Mouse (Mus musculus): ENCODE results near the gene Gabra4.
"Not testable (repeated sequence)": the region's sequence is repeated elsewhere in the genome, so short reads cannot be mapped to it uniquely, and the experiment has no call there.

The Gabra4 gene

GRCm38 (mm10) chr5:71658115-71658497 lies at the start of gene Gabra4:
TSS of gene Gabra4 (minus strand) at chr5:71658308.
- DNase-seq: peak; percentile 6 to 22

GRCm38 (mm10) chr5:71701273-71701614 lies 43.1 kb upstream of the Gabra4 start:
- peak in 1 of 2 experiments; percentile 32 for DNase-seq

GRCm38 (mm10) chr5:71700468-71701272 lies 42.6 kb upstream of the Gabra4 start:
- peak in 1 of 2 experiments; percentile 15 for DNase-seq

GRCm38 (mm10) chr5:71699696-71700467 lies 41.8 kb upstream of the Gabra4 start:
- DNase-seq: peak in 1 of 2 experiments; percentile 24

GRCm38 (mm10) chr5:71665593-71665992 lies 7.5 kb upstream of the Gabra4 start:
- no peak for DNase-seq

- peak; percentile 4 to 31 for DNase-seq
Observed at GRCm38 (mm10) chr5:71657482-71658114, 510 bp downstream of the Gabra4 start, which contains the start of gene Gabrb1. TSS of gene Gabrb1 (plus strand) at chr5:71658113.

- no peak for DNase-seq
Observed at GRCm38 (mm10) chr5:71656771-71657170, 1.3 kb downstream of the Gabra4 start.

GRCm38 (mm10) chr5:71654056-71654455 lies 4.1 kb downstream of the Gabra4 start:
- DNase-seq: no peak

- no peak for DNase-seq
Observed at GRCm38 (mm10) chr5:71648108-71648507, 10.0 kb downstream of the Gabra4 start.

GRCm38 (mm10) chr5:71639804-71640203 lies 18.3 kb downstream of the Gabra4 start:
- DNase-seq: no peak

GRCm38 (mm10) chr5:71627820-71628219 lies 30.3 kb downstream of the Gabra4 start:
- DNase-seq: no peak

GRCm38 (mm10) chr5:71616734-71617133 lies 41.4 kb downstream of the Gabra4 start:
- no peak for DNase-seq

- DNase-seq: no peak
Observed at GRCm38 (mm10) chr5:71614311-71614710, 43.8 kb downstream of the Gabra4 start.

- DNase-seq: no peak
Observed at GRCm38 (mm10) chr5:71608735-71609134, 49.4 kb downstream of the Gabra4 start.

GRCm38 (mm10) chr5:71606907-71607306 lies 51.2 kb downstream of the Gabra4 start:
- DNase-seq: no peak

GRCm38 (mm10) chr5:71604128-71604690 lies 53.9 kb downstream of the Gabra4 start:
- DNase-seq: no peak

GRCm38 (mm10) chr5:71595321-71595720 lies 62.8 kb downstream of the Gabra4 start:
- no peak for DNase-seq

- DNase-seq: no peak
Observed at GRCm38 (mm10) chr5:71593745-71594255, 64.3 kb downstream of the Gabra4 start.

- peak; percentile 10 to 61 for DNase-seq
Observed at GRCm38 (mm10) chr5:71571646-71572237, 86.4 kb downstream of the Gabra4 start.

- no peak for DNase-seq
Observed at GRCm38 (mm10) chr5:71548079-71548478, 110.0 kb downstream of the Gabra4 start, which contains the start of gene Cox7b2. TSS of gene Cox7b2 (minus strand) at chr5:71548205.

GRCm38 (mm10) chr5:71545554-71545953 lies 112.6 kb downstream of the Gabra4 start:
- no peak for DNase-seq

GRCm38 (mm10) chr5:71525486-71525885 lies 132.6 kb downstream of the Gabra4 start:
- not testable (repeated sequence) for DNase-seq

All from lung, postnatal 4 days (tissue).